Comparison of ENCODE assay signal across 33 mouse cellular contexts in genomic region chr17:31677507-31677906, GRCm38 (mm10). TPM values are rescaled to one million over a fixed set of nuclear protein-coding genes. Genes with fewer than 3 reads are reported as not detected.
"Had no signal": no experiment of that assay in that cellular context is flagged by ENCODE, and none has a peak within 500 bp of the region (broad histone marks: within the 10 kb centered on the region; RNA-seq: fewer than 3 reads in every experiment).

Gene Cryaa, plus strand, starts transcription at chr17:31677807.

- H3K9me3 ChIP-seq: hindbrain, embryonic 13.5 days; intestine, embryonic 15.5 days; kidney, embryonic 15.5 days; limb, embryonic 10.5 days; limb, embryonic 12.5 days; liver, embryonic 13.5 days; liver, embryonic 15.5 days had no signal

- H3K9ac ChIP-seq: hindbrain, embryonic 13.5 days; intestine, embryonic 15.5 days; kidney, embryonic 15.5 days; limb, embryonic 12.5 days; liver, embryonic 13.5 days; liver, embryonic 15.5 days; liver, postnatal 0 days had no signal

- H3K4me1 ChIP-seq: hindbrain, embryonic 13.5 days; intestine, embryonic 15.5 days; limb, embryonic 12.5 days; liver, embryonic 13.5 days; liver, embryonic 15.5 days had no signal

- ATAC-seq: hindbrain, embryonic 16.5 days; inflammation-experienced regulatory T-cells, adult 6 months; intestine, embryonic 15.5 days; intestine, postnatal 0 days; liver, postnatal 0 days had no signal

- H3K4me2 ChIP-seq: heart, embryonic 11.5 days; hindbrain, embryonic 13.5 days; intestine, embryonic 15.5 days; kidney, embryonic 15.5 days; limb, embryonic 12.5 days; liver, embryonic 11.5 days; liver, embryonic 13.5 days; liver, embryonic 15.5 days had no signal

- H3K27ac ChIP-seq: gastrocnemius, adult 2 months; hindbrain, embryonic 13.5 days; intestine, embryonic 15.5 days; kidney, embryonic 15.5 days; kidney, postnatal 0 days; layer of hippocampus, adult 2 months; left cerebral cortex, adult 2 months; limb, embryonic 10.5 days; limb, embryonic 12.5 days; liver, embryonic 13.5 days; liver, embryonic 15.5 days had no signal

- H3K4me3 ChIP-seq: gastrocnemius, adult 2 months; hindbrain, embryonic 13.5 days; intestine, embryonic 15.5 days; kidney, embryonic 15.5 days; layer of hippocampus, adult 2 months; left cerebral cortex, adult 2 months; limb, embryonic 10.5 days; limb, embryonic 12.5 days; liver, embryonic 13.5 days; liver, embryonic 15.5 days had no signal

- DNase-seq: gastrocnemius, adult 2 months; gastrocnemius, postnatal 10 days; gastrocnemius, postnatal 25 days; heart, adult 18-20 months; heart, postnatal 10 days; heart, postnatal 4 days; kidney, adult 9 months; kidney, postnatal 25 days; kidney, postnatal 4 days; liver; liver, embryonic 13.5 days; liver, postnatal 0 days had no signal

- H3K27me3 ChIP-seq: intestine, embryonic 15.5 days; kidney, embryonic 15.5 days; liver, embryonic 15.5 days had no signal

- H3K36me3 ChIP-seq: hindbrain, embryonic 13.5 days; intestine, embryonic 15.5 days; kidney, embryonic 15.5 days; limb, embryonic 10.5 days; limb, embryonic 12.5 days; liver, embryonic 13.5 days; liver, embryonic 15.5 days had no signal

RNA-seq across cellular contexts. Expression of gene Cryaa, which starts in this region (rescaled TPM):
- total RNA-seq: gastrocnemius, adult 2 months; gastrocnemius, postnatal 10 days; gastrocnemius, postnatal 25 days; gastrocnemius, postnatal 4 days; granulocyte monocyte progenitor cell, adult 5-6 weeks; heart, adult 18-20 months; heart, adult 8-10 months; heart, postnatal 10 days; heart, postnatal 25 days; heart, postnatal 4 days; left cerebral cortex, adult 2 months; left cerebral cortex, postnatal 36 days had no signal
- polyA plus RNA-seq: heart, embryonic 11.5 days; heart, embryonic 14.5 days; hindbrain, embryonic 11.5 days; hindbrain, embryonic 13.5 days; inflammation-experienced regulatory T-cells, adult 6 months; limb, embryonic 10.5 days; liver, embryonic 11.5 days; liver, embryonic 13.5 days; liver, embryonic 15.5 days; liver, postnatal 0 days had no signal
